Mouse (Mus musculus) heart, embryonic 11.5 days (tissue): ENCODE measurements around the gene Taco1. TPM values are rescaled to one million over a fixed set of nuclear protein-coding genes. Genes with fewer than 3 reads are reported as not detected.
A peak's percentile ranks its signal among the peaks of the same experiment; 100 is the strongest.

Source experiments
- ATAC-seq: fragments of 200-750 bp; cut with Nextera tagmentation; replicated peaks from 2 replicates; pipeline ENCODE4 v1.8.0; 2017; ENCODE audit warnings: moderate library complexity; ENCODE audit not compliant: insufficient number of reproducible peaks, low FRiP score, low TSS enrichment
- H3K27ac ChIP-seq: fragments of 300-500 bp; sonication (generic); 2 replicates; pipeline ENCODE4 v1.5.1; 2014; ENCODE audit warnings: mild to moderate bottlenecking, low read depth, low read length
- H3K27me3 ChIP-seq: fragments of 300-500 bp; sonication (generic); 2 replicates; pipeline ENCODE4 v1.6.1; 2014; ENCODE audit warnings: mild to moderate bottlenecking, low read length, mixed read lengths; ENCODE audit not compliant: control insufficient read depth, insufficient read depth
- H3K36me3 ChIP-seq: fragments of 300-500 bp; sonication (generic); 2 replicates; pipeline ENCODE4 v1.6.1; 2014; ENCODE audit warnings: mild to moderate bottlenecking, low read length, moderate library complexity, mixed read lengths; ENCODE audit not compliant: control insufficient read depth, insufficient read depth
- H3K4me1 ChIP-seq: fragments of 300-500 bp; sonication (generic); 2 replicates; pipeline ENCODE4 v1.6.1; 2014; ENCODE audit warnings: low read length; ENCODE audit not compliant: control insufficient read depth, insufficient read depth
- H3K4me2 ChIP-seq: fragments of 300-500 bp; sonication (generic); 2 replicates; pipeline ENCODE4 v1.6.1; 2014; ENCODE audit warnings: mild to moderate bottlenecking, moderate library complexity
- H3K4me3 ChIP-seq: fragments of 300-500 bp; sonication (generic); 2 replicates; pipeline ENCODE4 v1.5.1; 2014; ENCODE audit warnings: low read depth, low read length
- H3K9ac ChIP-seq: fragments of 300-500 bp; sonication (generic); 2 replicates; pipeline ENCODE4 v1.6.1; 2014; ENCODE audit warnings: mild to moderate bottlenecking, low read depth, low read length, moderate library complexity
- H3K9me3 ChIP-seq: fragments of 300-500 bp; sonication (generic); replicated peaks from 2 replicates; pipeline ENCODE4 v1.6.1; 2016; ENCODE audit warnings: low read length; ENCODE audit not compliant: control insufficient read depth
- WGBS: fragments of 180-500 bp; shearing (Covaris S2); extraction: QIAGEN DNeasy Blood & Tissue Kit; methylation state at CpG from one replicate; pipeline ENCODE4 v1.1.7; 2014; ENCODE audit not compliant: insufficient replicate concordance; 5-methylcytosine and 5-hydroxymethylcytosine counted together
- polyA plus RNA-seq: library from polyadenylated mRNA; unstranded; fragments of >200 nt; fragmentation: Nextera tagmentation; extraction: Ambion mirVana; gene quantifications from 2 replicates; pipeline ENCODE4 v1.2.1, GENCODE M21; 2014

Gene Taco1
- polyA plus RNA-seq, 1 experiment from 2014 or later = 11.0 TPM

DNA sequence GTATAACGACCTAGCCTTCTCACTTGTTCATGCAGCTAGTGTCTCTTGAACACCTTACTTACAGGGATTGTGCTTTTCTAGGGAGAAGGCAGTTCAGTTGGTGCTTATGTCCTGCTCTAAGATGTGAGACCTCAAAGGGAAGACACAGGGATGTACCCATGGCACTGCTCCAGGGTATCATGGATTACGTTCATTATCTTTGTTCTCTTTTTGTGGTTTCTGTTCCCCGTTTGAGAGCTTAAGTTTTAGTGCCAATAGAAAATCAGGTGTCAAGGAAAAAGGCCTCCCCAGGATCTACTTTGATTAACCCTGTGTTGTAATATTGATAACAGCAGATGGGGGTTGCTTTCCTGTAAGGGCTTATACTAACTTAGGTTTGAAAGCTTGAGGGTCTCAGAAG lies 7.9 kb downstream of the Taco1 start:
- ATAC-seq = no peak
- Histone ChIP-seq H3K4me3 (no peak overlapping the region), H3K4me2 (no peak overlapping the region), H3K27me3 (no peaks in the 10 kb centered on the region), H3K27ac (no peak overlapping the region), H3K4me1 (no peaks in the 10 kb centered on the region), H3K36me3 (peaks cover 7% of the 10 kb centered on the region; the same call in 1 of the 2 replicates), H3K9me3 (no peaks in the 10 kb centered on the region), H3K9ac (no peak overlapping the region)
- 84% methylated on average over 3 of the region's 3 CpGs for WGBS

GRCm38 (mm10) chr11:106076321-106076720 lies 10.5 kb downstream of the Taco1 start:
- WGBS = 5% methylated on average over 4 of the region's 4 CpGs
- ATAC-seq = no peak
- no peaks in the 10 kb centered on the region for H3K4me1 ChIP-seq
- H3K36me3 ChIP-seq = peaks cover 7% of the 10 kb centered on the region; the same call in 1 of the 2 replicates
- H3K4me2 ChIP-seq = no peak overlapping the region
- H3K27me3 ChIP-seq = no peaks in the 10 kb centered on the region
- no peak overlapping the region for H3K4me3 ChIP-seq
- no peak overlapping the region for H3K27ac ChIP-seq
- H3K9me3 ChIP-seq = no peaks in the 10 kb centered on the region
- H3K9ac ChIP-seq = no peak overlapping the region

GRCm38 (mm10) chr11:106083708-106084701 lies 18.1 kb downstream of the Taco1 start, which contains the start of gene Map3k3:
Map3k3 (plus strand) TSS chr11:106084613.
- no peaks in the 10 kb centered on the region for H3K9me3 ChIP-seq
- H3K36me3 ChIP-seq = no peaks in the 10 kb centered on the region
- H3K27me3 ChIP-seq = no peaks in the 10 kb centered on the region
- 1% methylated on average over 69 of the region's 69 CpGs for WGBS
- peak within 1 kb of the TSS; percentile 93 for H3K4me3 ChIP-seq
- peak within 1 kb of the TSS; percentile 98 for H3K27ac ChIP-seq
- peak within 1 kb of the TSS; percentile 62 for H3K4me2 ChIP-seq
- H3K9ac ChIP-seq = peak within 1 kb of the TSS; percentile 94
- peak; percentile 98 for ATAC-seq
- 0 out of 2 replicates have a peak, but pooled peaks cover 3% of the 10 kb centered on the region for H3K4me1 ChIP-seq

DNA sequence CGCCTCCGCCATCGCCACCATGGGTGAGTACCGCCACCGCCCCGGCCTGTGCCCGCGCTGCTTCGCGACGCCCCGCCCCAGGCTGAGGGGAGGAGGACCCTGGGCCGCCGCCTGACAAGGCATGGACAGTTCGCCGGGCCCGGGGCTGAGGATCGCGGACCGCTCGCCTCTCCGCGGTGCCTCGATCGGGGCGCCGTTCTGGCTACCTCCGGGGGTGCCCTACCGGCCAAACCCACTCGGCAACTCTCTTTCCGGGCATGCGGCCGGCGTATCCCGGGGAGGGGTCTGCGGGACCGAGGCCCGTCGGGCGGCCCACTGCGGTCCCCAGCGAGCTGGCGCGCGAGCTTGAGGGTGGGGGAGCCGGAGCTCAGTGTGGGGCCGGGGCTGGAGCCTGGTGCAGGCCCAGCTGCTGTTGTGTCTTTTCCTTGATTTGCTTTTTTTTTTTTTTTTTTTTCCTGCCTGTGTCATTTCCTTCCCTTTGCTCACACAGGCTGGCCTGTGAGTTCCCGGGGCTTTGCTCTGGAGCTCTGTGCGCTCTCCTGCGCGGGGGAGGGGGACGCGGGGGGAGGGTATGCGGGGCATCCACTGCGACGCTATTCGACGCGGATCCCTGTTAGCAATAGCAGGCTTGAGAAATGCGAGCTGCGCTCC lies 19.2 kb downstream of the Taco1 start:
- H3K9ac ChIP-seq = peak overlapping the region; percentile 94
- peak overlapping the region; percentile 98 for H3K27ac ChIP-seq
- under 1% methylated on average over 60 of the region's 61 CpGs for WGBS
- H3K4me2 ChIP-seq = peak overlapping the region; percentile 62
- no peaks in the 10 kb centered on the region for H3K27me3 ChIP-seq
- ATAC-seq = peak; percentile 79
- H3K4me3 ChIP-seq = peak overlapping the region; percentile 93
- H3K9me3 ChIP-seq = no peaks in the 10 kb centered on the region
- H3K36me3 ChIP-seq = no peaks in the 10 kb centered on the region
- 0 out of 2 replicates have a peak, but pooled peaks cover 3% of the 10 kb centered on the region for H3K4me1 ChIP-seq

DNA sequence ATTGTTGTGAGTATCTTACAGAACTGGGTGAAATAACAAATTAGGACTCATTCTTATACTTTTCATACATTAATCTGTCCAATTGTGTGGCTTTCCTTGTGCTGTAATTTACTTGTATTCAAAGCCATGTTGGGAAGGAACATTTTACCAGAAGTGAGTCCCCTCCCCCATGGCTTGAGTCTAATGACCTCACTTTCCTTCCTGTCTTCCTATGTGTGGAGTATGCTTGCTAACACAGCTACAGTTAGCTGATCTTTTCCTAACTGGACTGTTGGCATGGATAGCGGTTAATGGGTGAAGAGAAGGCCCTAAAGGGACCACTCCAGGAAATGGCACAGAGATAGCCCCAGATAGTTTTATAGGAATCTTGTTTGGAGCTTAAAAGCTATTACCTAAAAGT lies 32.4 kb downstream of the Taco1 start:
- H3K4me3 ChIP-seq = no peak overlapping the region
- peak overlapping the region; percentile 68 for H3K27ac ChIP-seq
- ATAC-seq = no peak; the same call in 1 of the 2 replicates
- H3K4me2 ChIP-seq = no peak overlapping the region
- H3K4me1 ChIP-seq = 0 out of 2 replicates have a peak, but pooled peaks cover 2% of the 10 kb centered on the region
- 64% methylated on average over 1 of the region's 1 CpGs for WGBS
- H3K36me3 ChIP-seq = no peaks in the 10 kb centered on the region; the same call in 1 of the 2 replicates
- no peak overlapping the region for H3K9ac ChIP-seq
- H3K27me3 ChIP-seq = no peaks in the 10 kb centered on the region
- no peaks in the 10 kb centered on the region for H3K9me3 ChIP-seq

DNA sequence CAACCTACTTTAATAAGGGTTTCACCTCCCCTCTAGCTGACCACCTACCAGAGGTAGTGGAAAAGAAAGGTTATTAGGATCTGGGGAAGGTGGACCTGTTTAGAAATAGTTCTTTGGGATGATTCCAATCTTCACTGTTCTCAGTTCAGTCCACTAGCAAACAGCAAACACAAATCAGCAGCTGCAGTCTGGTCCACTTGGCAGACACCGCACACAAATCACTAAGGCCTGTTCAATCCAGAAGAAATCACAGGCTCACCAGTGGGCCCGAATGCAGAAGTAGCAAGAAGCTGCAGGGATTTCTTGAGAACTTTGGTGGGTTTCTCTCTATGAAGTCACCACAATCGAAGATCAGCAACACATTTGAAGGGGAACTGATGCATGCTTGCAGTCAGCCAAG lies 37.0 kb downstream of the Taco1 start:
- ATAC-seq = no peak
- no peak overlapping the region for H3K4me2 ChIP-seq
- H3K27ac ChIP-seq = no peak overlapping the region
- H3K27me3 ChIP-seq = no peaks in the 10 kb centered on the region
- 74% methylated on average over 3 of the region's 3 CpGs for WGBS
- H3K9me3 ChIP-seq = no peaks in the 10 kb centered on the region
- H3K4me1 ChIP-seq = 0 out of 2 replicates have a peak, but pooled peaks cover 2% of the 10 kb centered on the region
- H3K4me3 ChIP-seq = no peak overlapping the region
- no peak overlapping the region for H3K9ac ChIP-seq
- H3K36me3 ChIP-seq = no peaks in the 10 kb centered on the region; the same call in 1 of the 2 replicates

- ATAC-seq = no peak
- Histone ChIP-seq H3K27ac (no peak overlapping the region), H3K4me2 (no peak overlapping the region), H3K9me3 (no peaks in the 10 kb centered on the region), H3K9ac (no peak overlapping the region), H3K4me3 (no peak overlapping the region), H3K36me3 (no peaks in the 10 kb centered on the region), H3K4me1 (no peaks in the 10 kb centered on the region), H3K27me3 (no peaks in the 10 kb centered on the region)
- WGBS = 75% methylated on average over 8 of the region's 8 CpGs
These were observed 40.3 kb downstream of the Taco1 start for GRCm38 (mm10) chr11:106106047-106106587.

DNA sequence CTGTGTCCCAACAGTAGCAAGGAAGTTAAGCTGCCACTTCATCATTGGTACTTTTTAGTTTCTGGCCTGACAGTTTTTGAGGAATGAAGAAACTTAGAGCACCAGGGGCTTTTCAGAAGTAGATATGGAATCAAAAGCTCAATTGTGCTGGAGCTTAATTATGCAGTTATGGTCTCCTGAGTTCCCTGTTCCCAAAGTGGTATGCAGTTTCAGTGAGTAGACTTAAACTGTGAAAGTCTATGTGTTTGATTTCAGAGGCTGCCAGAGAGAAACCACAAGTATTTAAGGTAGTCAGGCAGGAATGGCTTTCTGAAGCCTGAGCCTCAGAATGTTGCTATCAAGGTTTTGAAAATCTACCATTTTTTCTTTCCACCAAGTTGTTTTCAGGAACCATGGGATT lies 45.8 kb downstream of the Taco1 start:
- Histone ChIP-seq H3K9me3 (no peaks in the 10 kb centered on the region), H3K4me1 (no peaks in the 10 kb centered on the region), H3K36me3 (peaks cover 12% of the 10 kb centered on the region; the same call in 1 of the 2 replicates), H3K4me3 (no peak overlapping the region), H3K9ac (no peak overlapping the region), H3K27me3 (no peaks in the 10 kb centered on the region), H3K27ac (no peak overlapping the region), H3K4me2 (no peak overlapping the region)
- no peak for ATAC-seq
